Mouse (Mus musculus) layer of hippocampus, adult 6 months (tissue): Measurements from ENCODE around the gene Scn1a. TPM values are rescaled to one million over a fixed set of nuclear protein-coding genes. Genes with fewer than 3 reads are reported as not detected.

Experiments used
- long read RNA-seq, 2 experiments: library from polyadenylated mRNA; unstranded; transcript quantifications; one replicate each; pipeline ENCODE4 v2.0.0; 2019 to 2020
- polyA plus RNA-seq: library from polyadenylated mRNA; unstranded; fragments of <200 nt; fragmentation: Nextera tagmentation; gene quantifications from 2 replicates; pipeline ENCODE4 v1.2.3, GENCODE M21; 2021

Gene Scn1a
- 18.8 and 22.5 TPM in 2 replicates for polyA plus RNA-seq
- long read RNA-seq, experiment 1, partial matches to known transcripts = 49 of 64 reads
- long read RNA-seq, experiment 1, other reads (novel, unspliced or antisense) = 14 of 64 reads
- long read RNA-seq, experiment 2, full-length matches to known transcripts = 12 of 212 reads
- long read RNA-seq, experiment 2, partial matches to known transcripts = 160 of 212 reads
- long read RNA-seq, experiment 2, other reads (novel, unspliced or antisense) = 40 of 212 reads

DNA sequence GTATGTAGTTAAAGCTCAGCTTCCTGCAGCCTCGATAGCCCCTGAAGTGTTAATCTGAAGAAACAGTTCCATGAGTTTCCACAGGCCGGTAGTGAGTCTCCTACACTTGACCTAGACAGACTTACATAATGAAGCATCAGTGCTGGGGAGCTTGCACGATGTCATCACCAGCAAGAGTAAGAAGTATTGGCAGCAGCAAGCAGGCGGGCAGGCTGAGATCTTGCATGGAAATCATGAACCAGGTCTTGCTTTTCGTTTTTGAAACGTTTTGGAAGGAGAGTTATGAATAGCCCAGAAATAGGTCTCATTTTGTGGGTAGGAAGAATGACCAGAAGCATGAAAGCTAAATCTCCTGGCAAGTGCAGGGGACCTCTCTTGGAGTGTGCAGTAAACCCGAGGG lies at the start of gene Scn1a:
Scn1a (minus strand) TSS at position 130 of the 400 bp plus-strand sequence.

DNA sequence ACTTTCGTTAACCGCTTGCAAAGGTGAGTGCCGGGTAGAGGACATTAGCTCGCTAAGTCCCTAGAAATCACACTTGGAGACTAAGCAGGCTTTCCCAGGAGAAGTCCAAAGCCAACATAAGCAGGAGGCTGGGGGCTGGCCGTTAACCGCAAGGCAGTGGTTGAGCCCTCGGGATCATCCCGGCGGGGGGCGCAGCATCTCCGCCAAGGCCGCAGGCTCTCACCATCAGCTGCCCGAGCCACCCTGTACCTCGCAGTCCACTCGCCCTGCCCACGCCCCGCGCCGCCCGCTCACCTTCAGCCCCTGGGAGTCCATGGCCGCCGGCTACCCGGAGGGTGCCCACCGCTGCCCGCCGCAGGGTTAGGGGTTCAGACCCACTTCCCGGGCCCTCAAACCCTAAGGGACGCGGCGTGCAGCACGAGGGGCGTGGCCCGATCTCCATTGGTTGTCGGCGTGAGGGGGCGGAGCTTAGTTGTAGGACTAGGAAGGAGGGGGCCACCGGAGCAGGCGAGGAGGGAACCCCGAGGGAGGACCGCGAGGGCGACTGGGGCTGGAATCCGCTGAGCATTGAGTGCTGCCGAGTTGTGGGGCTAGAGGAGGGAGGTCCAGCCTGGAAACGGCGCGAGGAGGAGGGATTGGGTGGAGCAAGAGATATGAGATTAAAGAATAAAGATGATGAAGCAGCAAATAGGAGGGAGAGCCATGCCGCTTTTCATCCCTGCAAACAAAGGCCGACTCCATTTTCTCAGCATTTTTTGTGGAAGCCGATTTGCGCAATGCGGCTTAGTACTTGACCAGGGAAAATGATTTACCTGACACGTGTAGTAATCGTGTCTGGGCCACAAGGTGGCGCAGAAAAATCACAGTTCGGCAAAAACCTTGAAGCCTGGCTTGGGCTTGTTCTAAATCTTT lies 184.2 kb downstream of the Scn1a start, which contains the start of gene Ttc21b:
Ttc21b (minus strand) TSS at position 398 of the 912 bp plus-strand sequence.

Other genes with a start within 250 kb of the Scn1a start
- gene Ttc21b, start 184.2 kb downstream of the Scn1a start, polyA plus RNA-seq = 2.0 and 2.6 TPM in 2 replicates
- 0.26 and 0.28 TPM in 2 replicates for gene Scn9a, start 194.1 kb upstream of the Scn1a start, polyA plus RNA-seq